Comparison of ENCODE assay signal across 24 mouse cellular contexts in the genomic region with DNA sequence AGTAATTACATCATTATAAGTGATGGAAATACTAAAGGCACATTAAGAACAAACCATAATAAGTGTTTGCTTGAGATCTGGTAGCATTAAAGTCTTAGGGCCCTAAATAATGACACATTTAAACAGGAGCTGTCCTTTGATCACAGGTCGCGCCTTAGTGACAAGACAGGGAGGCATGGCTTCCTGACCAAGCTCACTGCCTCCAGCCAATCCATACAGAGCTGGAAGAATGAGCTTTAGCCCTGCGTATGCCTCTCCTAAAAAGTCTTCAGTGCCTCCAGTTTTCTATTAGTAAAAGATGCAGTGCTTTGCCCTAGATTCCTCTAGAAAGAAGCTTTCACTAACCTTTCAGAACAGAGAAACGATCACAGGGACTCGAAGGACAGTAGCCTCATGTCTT.
A peak's percentile ranks its signal among the peaks of the same experiment; 100 is the strongest.
DNase-seq lines count a peak whose midpoint lies in the region; ATAC-seq and TF ChIP-seq lines count a peak whose summit lies in the region.
"Had no signal": no experiment of that assay in that cellular context is flagged by ENCODE, and none has a peak within 500 bp of the region (broad histone marks: within the 10 kb centered on the region; RNA-seq: fewer than 3 reads in every experiment).

No protein-coding gene starts in this region.

- peak overlapping the region; percentile 41; the same call in 1 of the 2 replicates for H3K4me2 ChIP-seq in heart, embryonic 16.5 days (ENCODE audit: low read depth, low read length)
- H3K4me2 ChIP-seq in lung, embryonic 16.5 days (ENCODE audit: low read depth, low read length): no peak overlapping the region
- H3K4me2 ChIP-seq: forebrain, embryonic 13.5 days; hindbrain, embryonic 12.5 days; liver, embryonic 15.5 days; midbrain, embryonic 12.5 days; neural tube, embryonic 12.5 days had no signal

- no peak for ATAC-seq in heart, embryonic 16.5 days (replicated peaks; ENCODE audit: extremely low read depth, insufficient read depth, low FRiP score)
- ATAC-seq in lung, embryonic 16.5 days (ENCODE audit: low read depth): no peak
- ATAC-seq: intestine, postnatal 0 days; lung, postnatal 0 days had no signal

- peaks cover 64% of the 10 kb centered on the region for H3K4me1 ChIP-seq in heart, embryonic 10.5 days
- H3K4me1 ChIP-seq in heart, embryonic 16.5 days (ENCODE audit: control insufficient read depth, insufficient read depth, low read length): peaks cover 61% of the 10 kb centered on the region
- peaks cover 8% of the 10 kb centered on the region; the same call in 1 of the 2 replicates for H3K4me1 ChIP-seq in lung, embryonic 16.5 days (replicated peaks; ENCODE audit: control insufficient read depth, insufficient read depth, low read length)
- H3K4me1 ChIP-seq in embryonic fibroblast, embryonic 13.5 days (ENCODE audit: control insufficient read depth, insufficient read depth, low read length): peaks cover 19% of the 10 kb centered on the region
- H3K4me1 ChIP-seq: neural tube, embryonic 12.5 days had no signal

- WGBS in heart, embryonic 10.5 days: 58% methylated on average over 5 of the region's 5 CpGs
- WGBS in heart, embryonic 16.5 days: 62% methylated on average over 5 of the region's 5 CpGs
- 67% methylated on average over 5 of the region's 5 CpGs for WGBS in lung, embryonic 16.5 days

- no peaks in the 10 kb centered on the region for H3K9me3 ChIP-seq in heart, embryonic 10.5 days
- no peaks in the 10 kb centered on the region for H3K9me3 ChIP-seq in heart, embryonic 16.5 days (replicated peaks; ENCODE audit: control insufficient read depth, low read length)
- no peaks in the 10 kb centered on the region for H3K9me3 ChIP-seq in lung, embryonic 16.5 days (ENCODE audit: control insufficient read depth, low read length)
- H3K9me3 ChIP-seq: forebrain, embryonic 13.5 days; hindbrain, embryonic 12.5 days; liver, embryonic 15.5 days; midbrain, embryonic 12.5 days; neural tube, embryonic 12.5 days had no signal

- H3K36me3 ChIP-seq in heart, embryonic 10.5 days: 0 out of 2 replicates have a peak, but pooled peaks cover 2% of the 10 kb centered on the region
- peaks cover 1% of the 10 kb centered on the region; the same call in 1 of the 2 replicates for H3K36me3 ChIP-seq in heart, embryonic 16.5 days (ENCODE audit: control insufficient read depth, insufficient read depth)
- peaks cover 9% of the 10 kb centered on the region; the same call in 1 of the 2 replicates for H3K36me3 ChIP-seq in lung, embryonic 16.5 days (ENCODE audit: control insufficient read depth, insufficient read depth, low read length)
- H3K36me3 ChIP-seq: hindbrain, embryonic 12.5 days; liver, embryonic 15.5 days; midbrain, embryonic 12.5 days had no signal

- TF ChIP-seq CTCF in embryonic fibroblast, embryonic 13.5 days (IDR thresholded peaks at IDR 0.05; ENCODE audit: borderline replicate concordance, insufficient read depth, low read length): no peak

- no peak for TF ChIP-seq POLR2A in embryonic fibroblast, embryonic 13.5 days (IDR thresholded peaks at IDR 0.05; ENCODE audit: low read depth, low read length)

- no peak overlapping the region for H3K4me3 ChIP-seq in heart, embryonic 10.5 days
- H3K4me3 ChIP-seq in heart, embryonic 16.5 days (ENCODE audit: low read length): no peak overlapping the region
- no peak overlapping the region for H3K4me3 ChIP-seq in lung, embryonic 16.5 days (ENCODE audit: low read length)
- no peak overlapping the region for H3K4me3 ChIP-seq in embryonic fibroblast, embryonic 13.5 days (ENCODE audit: insufficient read depth, low read length)
- H3K4me3 ChIP-seq: forebrain, embryonic 13.5 days; hindbrain, embryonic 12.5 days; liver, embryonic 15.5 days; midbrain, embryonic 12.5 days; neural tube, embryonic 12.5 days had no signal

- H3K27ac ChIP-seq in heart, embryonic 10.5 days: peak overlapping the region; percentile 82
- H3K27ac ChIP-seq in heart, embryonic 16.5 days (ENCODE audit: low read length): peak overlapping the region; percentile 96
- peak overlapping the region; percentile 8; the same call in 1 of the 2 replicates for H3K27ac ChIP-seq in lung, embryonic 16.5 days (ENCODE audit: low read length)
- peak overlapping the region; percentile 63 for H3K27ac ChIP-seq in embryonic fibroblast, embryonic 13.5 days (ENCODE audit: insufficient read depth, low read length)
- H3K27ac ChIP-seq: forebrain, embryonic 13.5 days; hindbrain, embryonic 12.5 days; liver, embryonic 15.5 days; midbrain, embryonic 12.5 days; neural tube, embryonic 12.5 days had no signal

- no peak for DNase-seq in heart, embryonic 10.5 days (ENCODE audit: low spot score)
- DNase-seq in heart, postnatal 36 days: no peak
- DNase-seq in heart, adult 18-20 months: no peak
- DNase-seq in lung, postnatal 36 days: no peak
- no peak for DNase-seq in Muller cell, postnatal 12 days (ENCODE audit: inconsistent ontology term)
- DNase-seq: adrenal gland, postnatal 14 days; cerebellum, adult 2 months; cerebellum, postnatal 36 days; kidney, postnatal 25 days; liver; retina, postnatal 1 day; right cerebral cortex, postnatal 25 days; spleen, adult 18-20 months; thymus, postnatal 14 days had no signal

- H3K27me3 ChIP-seq in heart, embryonic 10.5 days (ENCODE audit: insufficient read depth, poor library complexity, severe bottlenecking): no peaks in the 10 kb centered on the region
- no peaks in the 10 kb centered on the region for H3K27me3 ChIP-seq in heart, embryonic 16.5 days (ENCODE audit: control insufficient read depth, insufficient read depth, low read length)
- no peaks in the 10 kb centered on the region for H3K27me3 ChIP-seq in lung, embryonic 16.5 days (ENCODE audit: control insufficient read depth, insufficient read depth, low read depth, low read length)
- H3K27me3 ChIP-seq: forebrain, embryonic 13.5 days; hindbrain, embryonic 12.5 days; liver, embryonic 15.5 days; midbrain, embryonic 12.5 days; neural tube, embryonic 12.5 days had no signal

- intact Hi-C loops in heart, postnatal 36 days (cut with DNase I): no loop called here

- H3K9ac ChIP-seq in heart, embryonic 16.5 days (ENCODE audit: low read length): peak overlapping the region; percentile 30; the same call in 1 of the 2 replicates
- no peak overlapping the region for H3K9ac ChIP-seq in lung, embryonic 16.5 days (ENCODE audit: low read length)
- H3K9ac ChIP-seq: forebrain, embryonic 13.5 days; hindbrain, embryonic 12.5 days; liver, embryonic 15.5 days; midbrain, embryonic 12.5 days; neural tube, embryonic 12.5 days had no signal

Comparison
In these comparisons a context has a peak if more than half of its experiments do, and no peak if none do; other contexts are left out.
1. H3K27ac ChIP-seq: peak in every context shown above with its lines; median percentile 96 in heart, embryonic 16.5 days; 82 in heart, embryonic 10.5 days; 63 in embryonic fibroblast, embryonic 13.5 days; 8 in lung, embryonic 16.5 days.